Mouse (Mus musculus): ENCODE measurements around the gene Myo15b. TPM values are rescaled to one million over a fixed set of nuclear protein-coding genes. Genes with fewer than 3 reads are reported as not detected.

Myo15b gene
- polyA plus RNA-seq (2015; fragmentation: Nextera tagmentation; extraction: Ambion mirVana) = 8.0 and 11.1 TPM in 2 replicates

DNA sequence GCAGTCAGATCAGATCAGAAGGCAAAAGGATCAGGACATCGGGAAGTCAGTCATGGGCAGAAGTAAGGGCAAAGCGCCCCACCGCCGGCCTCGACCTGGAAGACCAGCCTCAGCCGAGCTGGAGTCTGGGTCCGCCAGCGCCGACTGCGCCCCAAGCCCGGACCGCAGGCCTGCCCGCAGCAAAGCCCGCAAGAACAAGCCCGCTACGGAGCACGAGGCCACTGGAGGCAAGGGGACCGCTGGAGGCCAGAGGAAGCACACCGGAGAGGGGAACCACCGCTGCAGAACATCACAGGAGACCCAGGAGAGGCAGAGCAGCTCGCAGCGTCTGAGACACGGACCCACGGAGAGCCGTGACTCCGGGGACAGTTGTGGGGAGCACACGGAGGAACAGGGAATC, at the start of gene Myo15b:
Gene Myo15b, plus strand, starts transcription at position 53 of the 400 bp plus-strand sequence.
- H3K27ac ChIP-seq = no peak within 1 kb of the TSS
- H3K4me3 ChIP-seq (replicated peaks) = peak within 1 kb of the TSS; percentile 47
- peak within 1 kb of the TSS; percentile 77 for H3K4me2 ChIP-seq
- peak within 1 kb of the TSS; percentile 53 for H3K9ac ChIP-seq
- H3K36me3 ChIP-seq = peaks cover 30% of the 10 kb centered on the region
- WGBS = 12% methylated on average over 27 of the region's 27 CpGs
- peaks cover 59% of the 10 kb centered on the region for H3K27me3 ChIP-seq
- no peaks in the 10 kb centered on the region for H3K9me3 ChIP-seq (replicated peaks)
- H3K4me1 ChIP-seq = peaks cover 21% of the 10 kb centered on the region
- ATAC-seq (replicated peaks; ENCODE audit: low FRiP score) = no peak

DNA sequence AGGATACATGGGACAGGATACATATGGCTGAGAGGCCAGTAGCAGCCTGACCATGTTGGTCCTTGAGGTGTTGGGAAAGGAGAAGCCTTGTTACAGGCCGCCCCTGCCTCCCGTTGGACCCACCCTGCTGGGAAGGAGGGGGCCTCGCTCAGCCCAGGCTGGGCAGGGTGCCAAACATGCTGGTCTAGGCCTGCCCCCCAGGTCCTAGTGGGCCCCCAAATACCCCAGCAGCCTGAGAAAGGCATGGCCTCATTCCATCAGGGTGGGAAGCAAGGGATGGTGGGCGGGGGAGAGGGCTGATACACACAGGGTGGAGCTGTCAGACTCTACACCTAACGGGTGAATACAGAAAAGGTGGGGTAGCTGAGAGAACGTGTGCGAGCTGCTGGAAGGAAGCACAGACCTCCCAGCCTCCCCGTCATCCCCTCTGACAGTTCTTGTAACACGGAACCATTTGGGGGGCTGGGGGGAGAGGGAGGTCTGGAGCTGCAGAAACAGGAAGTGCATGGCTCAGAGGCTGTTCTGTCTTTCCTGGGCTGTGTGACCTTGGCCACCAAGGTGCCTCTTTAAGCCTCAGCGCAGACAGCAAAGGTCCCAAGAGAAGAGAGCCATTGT, 49.4 kb upstream of the Myo15b start:
- ATAC-seq (replicated peaks; ENCODE audit: low FRiP score) = no peak
- H3K4me3 ChIP-seq (replicated peaks) = peak overlapping the region; percentile 11; the same call in 1 of the 2 replicates
- peak overlapping the region; percentile 6; the same call in 1 of the 2 replicates for H3K9ac ChIP-seq
- peak overlapping the region; percentile 82 for H3K27ac ChIP-seq
- H3K4me1 ChIP-seq = peaks cover 58% of the 10 kb centered on the region
- 38% methylated on average over 10 of the region's 10 CpGs for WGBS
- H3K27me3 ChIP-seq = no peaks in the 10 kb centered on the region
- peak overlapping the region; percentile 94 for H3K4me2 ChIP-seq
- H3K9me3 ChIP-seq (replicated peaks) = no peaks in the 10 kb centered on the region
- H3K36me3 ChIP-seq = peaks cover 52% of the 10 kb centered on the region

DNA sequence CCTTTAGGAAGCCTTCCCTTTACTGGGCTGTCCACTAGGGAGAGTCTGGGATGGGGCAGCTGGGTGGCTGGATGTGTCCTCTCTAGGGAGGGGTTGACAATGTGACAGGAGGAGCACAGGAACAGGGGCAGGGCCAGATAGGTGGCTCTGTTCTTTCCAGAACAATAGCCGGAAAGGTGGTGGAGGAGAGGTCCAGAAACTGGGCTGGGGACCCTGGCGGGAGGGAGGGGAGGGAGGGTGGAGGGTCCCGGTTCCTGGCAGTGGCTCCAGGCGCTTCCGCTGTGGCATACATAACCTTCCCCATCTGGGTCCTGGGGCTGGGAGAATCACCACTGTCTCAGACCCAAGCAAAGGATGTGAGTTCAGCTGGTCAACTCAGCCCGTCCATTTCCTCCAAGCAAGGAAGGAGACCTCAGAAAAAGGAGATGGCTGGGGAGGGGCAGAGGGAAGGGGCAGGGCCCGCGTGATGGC, 48.9 kb upstream of the Myo15b start:
- Histone ChIP-seq H3K4me2 (peak overlapping the region; percentile 94), H3K4me3 (replicated peaks) (peak overlapping the region; percentile 83), H3K9me3 (replicated peaks) (no peaks in the 10 kb centered on the region), H3K36me3 (peaks cover 47% of the 10 kb centered on the region), H3K4me1 (peaks cover 63% of the 10 kb centered on the region), H3K27ac (peak overlapping the region; percentile 82), H3K9ac (peak overlapping the region; percentile 82; the same call in 1 of the 2 replicates), H3K27me3 (no peaks in the 10 kb centered on the region)
- no peak for ATAC-seq (replicated peaks; ENCODE audit: low FRiP score)
- WGBS = 59% methylated on average over 8 of the region's 8 CpGs

DNA sequence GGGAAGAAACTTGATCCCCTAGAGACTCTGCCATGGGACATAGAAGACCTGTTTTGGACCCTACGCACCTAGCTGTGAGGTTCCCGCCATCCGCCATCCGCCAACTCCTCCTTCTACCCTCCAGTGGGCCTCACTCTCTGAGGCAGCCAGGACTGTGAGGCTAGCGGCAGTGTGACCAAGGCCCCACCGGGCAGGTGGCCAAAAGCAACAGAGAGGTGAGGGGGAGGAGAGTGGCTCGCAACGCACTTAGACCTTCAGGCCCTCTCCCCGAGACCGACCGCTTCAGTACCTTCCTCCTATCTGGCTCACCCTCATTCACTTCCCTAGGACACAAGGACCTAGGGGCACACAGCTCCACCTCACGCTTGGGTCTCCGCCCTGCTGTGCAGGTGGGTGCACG, 47.8 kb upstream of the Myo15b start:
- no peak for ATAC-seq (replicated peaks; ENCODE audit: low FRiP score)
- Histone ChIP-seq H3K9me3 (replicated peaks) (no peaks in the 10 kb centered on the region), H3K4me2 (peak overlapping the region; percentile 94), H3K4me1 (peaks cover 68% of the 10 kb centered on the region), H3K27ac (peak overlapping the region; percentile 82), H3K27me3 (no peaks in the 10 kb centered on the region), H3K9ac (peak overlapping the region; percentile 82), H3K4me3 (replicated peaks) (peak overlapping the region; percentile 83), H3K36me3 (peaks cover 37% of the 10 kb centered on the region)
- 36% methylated on average over 14 of the region's 14 CpGs for WGBS

DNA sequence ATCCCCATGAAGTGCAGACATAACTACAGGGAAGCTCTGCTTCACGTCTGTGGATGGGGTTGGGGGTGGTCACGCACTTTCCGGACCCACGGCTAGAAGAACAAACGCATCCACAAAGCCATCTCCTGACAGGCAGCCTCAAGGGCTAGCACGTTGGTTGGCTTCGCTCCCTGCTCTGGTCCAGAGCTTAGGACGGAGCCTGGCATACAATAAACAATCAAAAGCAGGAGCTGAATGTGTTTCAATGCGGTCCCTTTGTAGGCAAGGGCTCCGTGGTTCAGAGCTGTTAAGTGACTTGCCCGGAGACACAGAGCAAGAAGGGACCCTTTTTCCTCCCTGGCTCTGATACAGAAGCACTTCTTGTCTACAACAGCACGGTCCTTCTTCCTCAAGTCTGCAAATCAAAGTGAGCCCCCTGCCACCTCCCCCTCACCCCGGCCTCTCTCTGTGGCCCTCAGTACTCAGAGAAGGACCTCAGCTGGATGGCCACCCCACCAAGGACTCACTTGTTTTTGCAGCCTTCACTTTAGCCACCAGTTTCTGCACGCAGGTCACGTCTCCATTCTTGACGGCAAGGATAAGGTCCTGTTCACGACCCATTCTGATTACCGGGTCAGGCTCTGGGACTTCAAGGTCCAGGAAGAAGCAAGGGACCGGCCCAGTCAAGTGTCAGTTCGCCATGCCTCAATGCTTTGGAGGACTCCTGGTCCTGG, 46.7 kb upstream of the Myo15b start:
- peak overlapping the region; percentile 83 for H3K27ac ChIP-seq
- H3K27me3 ChIP-seq = no peaks in the 10 kb centered on the region

DNA sequence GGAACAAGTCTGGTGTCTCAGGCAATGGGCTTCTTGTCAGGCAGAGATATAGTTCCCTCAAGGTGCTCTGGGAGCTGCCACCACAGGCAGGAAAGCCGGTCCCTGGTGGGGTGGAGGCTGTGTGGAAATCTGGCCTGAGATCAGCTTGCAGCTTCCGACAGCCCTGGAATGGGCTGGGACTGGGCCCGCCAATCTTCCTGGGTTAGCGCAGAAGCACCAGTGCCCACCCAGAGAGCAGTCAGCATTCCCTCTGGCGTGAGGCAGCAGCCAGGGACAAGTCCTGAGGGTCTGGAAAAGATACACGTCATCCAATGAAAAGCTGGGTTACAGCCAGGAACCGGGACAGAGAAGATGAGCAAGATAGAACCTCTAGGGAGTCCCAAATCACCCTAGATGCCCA, 46.1 kb upstream of the Myo15b start:
- peaks cover 31% of the 10 kb centered on the region for H3K36me3 ChIP-seq
- 33% methylated on average over 7 of the region's 7 CpGs for WGBS
- peak overlapping the region; percentile 83 for H3K4me3 ChIP-seq (replicated peaks)
- no peak for ATAC-seq (replicated peaks; ENCODE audit: low FRiP score)
- no peaks in the 10 kb centered on the region for H3K9me3 ChIP-seq (replicated peaks)
- peak overlapping the region; percentile 82 for H3K9ac ChIP-seq
- H3K4me2 ChIP-seq = peak overlapping the region; percentile 94
- peaks cover 74% of the 10 kb centered on the region for H3K4me1 ChIP-seq
- peak overlapping the region; percentile 83 for H3K27ac ChIP-seq
- H3K27me3 ChIP-seq = no peaks in the 10 kb centered on the region

More for the DNA sequence above, 46.7 kb upstream of the Myo15b start:
- H3K36me3 ChIP-seq = peaks cover 31% of the 10 kb centered on the region
- H3K4me1 ChIP-seq = peaks cover 75% of the 10 kb centered on the region
- no peak for ATAC-seq (replicated peaks; ENCODE audit: low FRiP score)
- peak overlapping the region; percentile 94 for H3K4me2 ChIP-seq
- WGBS = 66% methylated on average over 20 of the region's 20 CpGs
- no peaks in the 10 kb centered on the region for H3K9me3 ChIP-seq (replicated peaks)
- H3K4me3 ChIP-seq (replicated peaks) = peak overlapping the region; percentile 83
- H3K9ac ChIP-seq = peak overlapping the region; percentile 82

DNA sequence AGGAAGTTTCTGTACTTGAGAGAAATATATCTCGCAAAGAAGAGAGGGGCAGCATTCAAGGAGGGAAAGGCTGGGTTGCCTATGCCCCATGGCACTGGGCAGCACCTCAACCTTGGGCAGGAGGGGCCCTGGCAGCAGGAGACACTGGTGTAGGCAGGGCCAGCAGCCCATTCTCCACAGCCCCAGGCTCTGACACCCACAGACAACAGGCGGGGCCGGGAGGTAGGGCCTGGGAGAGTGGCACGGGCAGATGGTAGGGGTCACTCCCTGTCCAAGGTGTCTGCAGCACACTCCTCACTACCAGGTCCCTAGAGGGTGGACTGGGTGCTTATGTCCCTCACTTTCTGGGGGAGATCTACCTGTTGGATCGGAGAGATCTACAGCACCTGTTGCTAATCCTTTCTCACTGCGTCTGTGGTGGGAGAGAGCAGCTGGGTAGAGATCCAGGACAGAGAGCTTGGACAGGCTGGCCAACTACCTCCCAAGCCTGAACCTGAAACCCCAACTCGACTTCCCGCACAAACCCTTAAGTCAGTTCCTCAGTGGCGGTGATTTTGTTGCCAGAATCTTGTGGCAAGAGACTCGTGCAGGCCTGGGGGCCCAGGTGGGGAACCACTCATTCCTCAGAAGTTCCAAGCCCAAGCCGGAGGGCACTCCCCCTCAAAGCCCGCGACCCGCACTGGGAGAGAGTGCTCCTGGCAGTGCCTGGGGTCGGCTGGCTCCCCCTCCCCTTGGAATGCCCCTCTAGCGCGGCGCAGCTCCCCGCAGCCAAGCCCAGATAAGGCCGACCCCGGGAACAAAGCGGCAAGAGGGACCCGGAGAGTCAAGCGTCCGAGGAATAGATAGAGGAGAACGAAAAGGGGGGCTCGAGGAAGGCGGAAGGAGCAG, 45.4 kb upstream of the Myo15b start:
- H3K27me3 ChIP-seq = no peaks in the 10 kb centered on the region
- 2% methylated on average over 27 of the region's 28 CpGs for WGBS
- peaks cover 67% of the 10 kb centered on the region for H3K4me1 ChIP-seq
- no peaks in the 10 kb centered on the region for H3K9me3 ChIP-seq (replicated peaks)
- peak overlapping the region; percentile 83 for H3K4me3 ChIP-seq (replicated peaks)
- peak overlapping the region; percentile 83 for H3K27ac ChIP-seq
- H3K36me3 ChIP-seq = peaks cover 30% of the 10 kb centered on the region
- H3K4me2 ChIP-seq = peak overlapping the region; percentile 94
- ATAC-seq (replicated peaks; ENCODE audit: low FRiP score) = peak; percentile 9; the same call in 1 of the 2 replicates
- peak overlapping the region; percentile 82 for H3K9ac ChIP-seq

DNA sequence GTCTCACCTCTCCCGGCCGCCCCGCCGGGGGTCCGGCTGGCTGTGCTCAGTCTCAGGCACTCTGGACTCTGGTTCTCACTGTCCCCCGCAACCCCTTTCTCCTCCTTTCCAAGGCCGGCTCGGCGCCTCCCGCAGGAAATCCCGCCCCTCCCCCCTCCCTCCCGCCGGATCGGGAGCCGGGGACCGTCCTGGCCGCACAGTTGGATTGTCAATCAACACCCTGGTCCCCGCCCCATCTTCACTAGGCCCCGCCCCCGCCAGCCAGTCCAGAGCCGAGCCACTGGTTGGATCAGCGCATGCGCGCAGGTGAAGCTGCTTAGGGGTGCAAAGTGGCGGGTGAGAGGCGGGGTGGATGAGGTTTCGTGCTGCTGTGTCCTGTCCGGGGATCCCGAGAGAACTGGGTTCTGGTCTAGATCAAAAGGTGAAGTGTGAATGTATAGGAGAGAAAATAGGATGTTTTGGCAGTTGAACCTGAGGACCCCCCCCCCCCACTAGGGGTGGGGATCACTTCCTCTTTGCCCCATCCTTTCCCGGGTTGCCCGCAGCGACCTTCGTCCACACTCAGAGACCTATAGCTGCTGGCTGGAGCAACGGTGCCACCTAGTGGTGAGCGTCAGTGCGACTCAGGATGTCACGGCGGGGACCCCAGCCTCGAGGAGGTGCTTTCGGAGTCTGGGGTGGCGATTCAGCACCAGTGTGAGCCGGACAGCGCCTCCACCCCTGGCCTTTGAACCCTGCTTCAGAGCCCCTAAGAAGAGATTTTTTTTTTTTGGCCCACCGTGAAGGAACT, 44.5 kb upstream of the Myo15b start, which contains the start of gene Caskin2:
Gene Caskin2, minus strand, starts transcription at position 133 of the 790 bp plus-strand sequence.
- Histone ChIP-seq H3K27ac (peak within 1 kb of the TSS; percentile 83), H3K27me3 (no peaks in the 10 kb centered on the region), H3K9ac (peak within 1 kb of the TSS; percentile 82), H3K36me3 (peaks cover 38% of the 10 kb centered on the region), H3K4me1 (peaks cover 58% of the 10 kb centered on the region), H3K4me3 (replicated peaks) (peak within 1 kb of the TSS; percentile 83), H3K4me2 (peak within 1 kb of the TSS; percentile 94), H3K9me3 (replicated peaks) (no peaks in the 10 kb centered on the region)
- peak; percentile 91 for ATAC-seq (replicated peaks; ENCODE audit: low FRiP score)
- under 1% methylated on average over 44 of the region's 44 CpGs for WGBS

DNA sequence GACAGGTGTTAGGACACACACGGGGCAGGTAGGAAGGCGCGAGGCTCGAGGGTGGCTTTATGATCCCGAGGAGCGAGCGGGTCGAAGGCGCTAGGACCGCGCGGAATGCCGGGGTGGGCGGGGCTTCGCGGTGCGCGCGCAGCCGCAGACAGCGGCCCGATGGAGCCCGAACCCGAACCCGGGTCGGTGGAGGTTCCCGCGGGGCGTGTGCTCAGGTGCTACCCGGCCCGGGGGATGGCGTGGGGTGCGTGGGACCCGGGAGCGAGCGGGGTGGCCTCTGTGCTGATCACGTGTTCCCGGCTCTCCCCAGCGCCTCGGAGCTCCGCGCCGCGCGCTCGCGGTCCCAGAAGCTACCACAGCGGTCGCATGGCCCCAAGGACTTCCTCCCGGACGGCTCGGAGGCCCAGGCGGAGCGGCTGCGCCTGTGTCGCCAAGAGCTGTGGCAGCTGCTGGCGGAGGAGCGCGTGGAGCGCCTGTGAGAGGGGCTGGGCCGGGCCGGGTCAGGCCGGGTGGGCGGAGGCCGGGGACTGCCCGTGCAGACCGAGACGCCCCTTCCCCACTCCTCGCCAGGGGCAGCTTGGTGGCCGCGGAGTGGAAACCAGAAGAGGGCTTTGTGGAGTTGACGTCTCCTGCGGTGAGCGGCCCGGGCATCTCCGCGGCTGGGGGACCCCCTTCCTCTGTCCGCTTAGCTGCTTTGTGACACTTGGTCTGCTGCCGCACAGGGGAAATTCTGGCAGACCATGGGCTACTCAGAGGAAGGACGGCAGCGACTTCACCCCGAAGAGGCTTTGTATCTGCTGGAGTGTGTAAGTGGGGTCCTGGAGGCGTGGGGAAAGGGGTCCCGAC, 43.4 kb upstream of the Myo15b start, which contains the start of gene Tsen54:
Gene Tsen54, plus strand, starts transcription at position 120 of the 846 bp plus-strand sequence.
- Histone ChIP-seq H3K36me3 (peaks cover 44% of the 10 kb centered on the region), H3K9ac (peak within 1 kb of the TSS; percentile 68), H3K9me3 (replicated peaks) (no peaks in the 10 kb centered on the region), H3K4me2 (peak within 1 kb of the TSS; percentile 94), H3K4me3 (replicated peaks) (peak within 1 kb of the TSS; percentile 83), H3K4me1 (peaks cover 47% of the 10 kb centered on the region), H3K27me3 (no peaks in the 10 kb centered on the region), H3K27ac (peak within 1 kb of the TSS; percentile 81)
- under 1% methylated on average over 84 of the region's 84 CpGs for WGBS
- ATAC-seq (replicated peaks; ENCODE audit: low FRiP score) = peak; percentile 57

DNA sequence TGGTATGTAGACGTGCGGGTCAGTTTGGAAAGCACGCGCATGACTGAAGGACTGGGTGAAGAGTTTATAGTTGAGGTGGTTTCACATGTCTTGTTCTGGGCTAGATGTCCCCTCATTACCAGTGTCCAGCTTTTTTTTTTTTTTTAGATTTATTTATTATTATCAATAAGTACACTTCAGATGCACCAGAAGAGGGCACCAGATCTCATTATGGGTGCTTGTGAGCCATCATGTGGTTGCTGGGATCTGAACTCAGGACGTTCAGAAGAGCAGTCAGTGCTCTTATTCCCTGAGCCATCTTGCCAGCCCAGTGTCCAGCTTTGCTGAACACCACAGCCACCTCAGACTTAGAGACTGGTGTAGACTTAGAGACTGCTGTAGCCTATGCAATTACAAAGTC, 40.9 kb upstream of the Myo15b start:
- Histone ChIP-seq H3K27me3 (no peaks in the 10 kb centered on the region), H3K4me1 (peaks cover 22% of the 10 kb centered on the region), H3K4me2 (no peak overlapping the region), H3K9ac (no peak overlapping the region), H3K9me3 (replicated peaks) (no peaks in the 10 kb centered on the region), H3K27ac (no peak overlapping the region), H3K4me3 (replicated peaks) (no peak overlapping the region), H3K36me3 (peaks cover 55% of the 10 kb centered on the region)
- ATAC-seq (replicated peaks; ENCODE audit: low FRiP score) = no peak
- WGBS = 88% methylated on average over 5 of the region's 5 CpGs
